Mouse (Mus musculus): ENCODE results near the gene Tbc1d4. TPM values are rescaled to one million over a fixed set of nuclear protein-coding genes. Genes with fewer than 3 reads are reported as not detected.
A peak's percentile ranks its signal among the peaks of the same experiment; 100 is the strongest.

Tbc1d4 gene
- polyA plus RNA-seq, 1 experiment = 3.6 TPM

DNA sequence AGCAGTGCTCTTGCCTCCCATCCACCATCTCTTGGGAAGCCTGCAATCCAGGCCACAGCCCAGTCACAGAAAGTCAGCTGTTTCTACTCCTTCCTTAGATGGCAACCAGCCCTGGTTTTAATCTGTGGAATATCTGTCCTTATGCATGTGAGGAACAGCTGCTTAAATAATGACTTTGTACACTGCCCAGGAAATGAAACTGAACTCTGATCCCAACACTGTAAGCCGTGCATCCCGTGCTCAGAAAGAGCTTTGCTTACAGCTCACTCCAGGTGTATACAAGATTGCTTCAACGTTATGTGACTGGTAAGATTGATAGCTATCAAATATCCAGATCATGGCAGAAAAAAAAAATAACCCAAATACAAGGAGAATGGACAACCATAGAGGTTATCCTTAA lies 143.1 kb downstream of the Tbc1d4 start:
- no peak overlapping the region for H3K4me3 ChIP-seq
- H3K79me2 ChIP-seq (ENCODE audit: control insufficient read depth, insufficient read depth) = no peaks in the 10 kb centered on the region
- no peaks in the 10 kb centered on the region for H3K36me3 ChIP-seq (ENCODE audit: control insufficient read depth, insufficient read depth)
- TF ChIP-seq POLR2A (IDR thresholded peaks at IDR 0.05; ENCODE audit: insufficient read length, low read depth) (no peak), USF1 (IDR thresholded peaks at IDR 0.05; ENCODE audit: low read depth) (no peak), POLR2AphosphoS2 (IDR thresholded peaks at IDR 0.05; ENCODE audit: insufficient read length, low read depth) (no peak), TCF12 (IDR thresholded peaks at IDR 0.05; ENCODE audit: insufficient read depth, poor library complexity, severe bottlenecking) (no peak), MAX (IDR thresholded peaks at IDR 0.05; ENCODE audit: low read depth) (no peak), CEBPB (IDR thresholded peaks at IDR 0.05; ENCODE audit: insufficient read depth, poor library complexity, severe bottlenecking) (no peak), MYOG (IDR thresholded peaks at IDR 0.05; ENCODE audit: control insufficient read depth in 1 of 3, insufficient read depth in 1 of 3, insufficient read length in 2 of 3, low read depth in 2 of 3) (peak in 1 of 3 experiments; percentile 6), TCF3 (IDR thresholded peaks at IDR 0.05; ENCODE audit: insufficient read length, low read depth) (no peak), SRF (IDR thresholded peaks at IDR 0.05; ENCODE audit: control insufficient read depth, insufficient read length, low read depth) (peak; percentile 14), REST (IDR thresholded peaks at IDR 0.05; ENCODE audit: insufficient read depth, insufficient read length) (no peak), E2F4 (IDR thresholded peaks at IDR 0.05; ENCODE audit: insufficient read depth) (no peak), MYOD1 (IDR thresholded peaks at IDR 0.05; ENCODE audit: control insufficient read depth in 1 of 3, insufficient read length in 2 of 3, low read depth in 2 of 3) (peak in 2 of 3 experiments; percentile 1 to 17)
- no peak overlapping the region for H3K4me2 ChIP-seq (ENCODE audit: low read depth)
- H3K27me3 ChIP-seq (ENCODE audit: control insufficient read depth, insufficient read depth, insufficient read length) = no peaks in the 10 kb centered on the region
- no peak overlapping the region for H3ac ChIP-seq (ENCODE audit: control insufficient read depth, insufficient read length)

DNA sequence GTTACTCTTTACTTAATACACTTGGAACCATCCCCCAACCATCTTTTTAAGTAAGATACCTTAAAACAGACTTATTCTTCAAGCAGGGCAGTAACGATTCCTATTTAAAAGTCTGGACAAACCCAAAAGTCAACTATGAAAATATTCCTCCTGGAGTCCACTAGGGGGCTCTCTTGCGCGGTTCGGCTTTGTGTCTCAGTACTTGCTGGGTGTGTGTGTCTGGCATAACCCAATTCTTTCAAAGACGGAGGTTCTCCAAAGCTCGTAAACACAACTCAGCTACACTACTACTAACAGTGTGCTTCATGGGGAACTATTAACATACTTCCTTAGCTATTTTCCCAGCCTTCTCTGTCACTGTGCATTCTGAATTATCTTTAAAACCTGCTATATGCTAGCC lies 148.2 kb downstream of the Tbc1d4 start:
- Histone ChIP-seq H3K36me3 (ENCODE audit: control insufficient read depth, insufficient read depth) (no peaks in the 10 kb centered on the region), H3K4me2 (ENCODE audit: low read depth) (no peak overlapping the region), H3ac (ENCODE audit: control insufficient read depth, insufficient read length) (no peak overlapping the region), H3K4me3 (no peak overlapping the region), H3K79me2 (ENCODE audit: control insufficient read depth, insufficient read depth) (no peaks in the 10 kb centered on the region), H3K27me3 (ENCODE audit: control insufficient read depth, insufficient read depth, insufficient read length) (no peaks in the 10 kb centered on the region)
- TF ChIP-seq POLR2A (IDR thresholded peaks at IDR 0.05; ENCODE audit: insufficient read length, low read depth) (no peak), MYOG (IDR thresholded peaks at IDR 0.05; ENCODE audit: control insufficient read depth in 1 of 3, insufficient read depth in 1 of 3, insufficient read length in 2 of 3, low read depth in 2 of 3) (no peak), E2F4 (IDR thresholded peaks at IDR 0.05; ENCODE audit: insufficient read depth) (no peak), POLR2AphosphoS2 (IDR thresholded peaks at IDR 0.05; ENCODE audit: insufficient read length, low read depth) (no peak), TCF3 (IDR thresholded peaks at IDR 0.05; ENCODE audit: insufficient read length, low read depth) (no peak), USF1 (IDR thresholded peaks at IDR 0.05; ENCODE audit: low read depth) (no peak), MAX (IDR thresholded peaks at IDR 0.05; ENCODE audit: low read depth) (no peak), CEBPB (IDR thresholded peaks at IDR 0.05; ENCODE audit: insufficient read depth, poor library complexity, severe bottlenecking) (no peak), TCF12 (IDR thresholded peaks at IDR 0.05; ENCODE audit: insufficient read depth, poor library complexity, severe bottlenecking) (no peak), MYOD1 (IDR thresholded peaks at IDR 0.05; ENCODE audit: control insufficient read depth in 1 of 3, insufficient read length in 2 of 3, low read depth in 2 of 3) (no peak), SRF (IDR thresholded peaks at IDR 0.05; ENCODE audit: control insufficient read depth, insufficient read length, low read depth) (no peak)

DNA sequence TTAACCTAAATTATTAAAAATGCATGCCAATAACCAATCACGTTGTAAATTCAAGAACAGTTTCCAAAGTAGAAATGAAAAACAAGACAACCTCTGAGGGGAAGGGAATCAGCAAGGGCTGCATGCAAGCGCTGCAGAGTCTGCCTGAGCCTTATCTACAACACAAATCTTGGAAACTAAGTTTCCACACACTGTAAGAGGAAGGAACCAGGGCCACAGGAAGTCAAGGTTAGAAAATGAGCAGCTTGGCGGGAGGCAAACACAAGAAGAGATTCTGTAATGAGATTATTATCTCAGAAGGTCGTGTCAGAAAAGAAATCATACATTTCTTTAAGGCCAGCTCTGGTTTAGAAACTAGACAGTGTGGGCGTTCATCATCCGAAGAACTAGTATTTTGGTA lies 156.1 kb downstream of the Tbc1d4 start:
- H3K4me2 ChIP-seq (ENCODE audit: low read depth) = no peak overlapping the region
- no peak for TF ChIP-seq USF1 (IDR thresholded peaks at IDR 0.05; ENCODE audit: low read depth)
- no peak for TF ChIP-seq MYOG (IDR thresholded peaks at IDR 0.05; ENCODE audit: control insufficient read depth in 1 of 3, insufficient read depth in 1 of 3, insufficient read length in 2 of 3, low read depth in 2 of 3)
- TF ChIP-seq CEBPB (IDR thresholded peaks at IDR 0.05; ENCODE audit: insufficient read depth, poor library complexity, severe bottlenecking) = no peak
- no peak for TF ChIP-seq REST (IDR thresholded peaks at IDR 0.05; ENCODE audit: insufficient read depth, insufficient read length)
- TF ChIP-seq TCF12 (IDR thresholded peaks at IDR 0.05; ENCODE audit: insufficient read depth, poor library complexity, severe bottlenecking) = no peak
- TF ChIP-seq E2F4 (IDR thresholded peaks at IDR 0.05; ENCODE audit: insufficient read depth) = no peak
- no peak for TF ChIP-seq MAX (IDR thresholded peaks at IDR 0.05; ENCODE audit: low read depth)
- TF ChIP-seq SRF (IDR thresholded peaks at IDR 0.05; ENCODE audit: control insufficient read depth, insufficient read length, low read depth) = no peak
- TF ChIP-seq TCF3 (IDR thresholded peaks at IDR 0.05; ENCODE audit: insufficient read length, low read depth) = no peak
- no peaks in the 10 kb centered on the region for H3K27me3 ChIP-seq (ENCODE audit: control insufficient read depth, insufficient read depth, insufficient read length)

DNA sequence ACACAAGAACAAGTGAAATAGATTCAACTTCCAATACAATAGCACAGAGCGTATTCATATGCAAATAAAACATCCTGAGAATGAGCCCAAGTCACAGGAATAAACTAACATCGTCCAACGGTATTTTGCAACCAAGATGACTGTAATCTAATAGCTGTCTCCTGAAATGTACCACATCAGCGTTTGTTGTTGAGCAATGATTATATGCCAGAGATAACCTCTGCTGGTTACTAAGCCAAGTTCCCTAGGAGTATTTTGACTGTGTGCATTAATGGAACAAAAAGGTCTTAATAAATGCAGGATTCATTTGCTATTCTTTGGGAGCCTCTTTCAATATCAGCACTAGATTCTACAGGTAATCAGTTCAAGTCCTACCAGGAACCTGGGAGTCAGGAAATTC lies 161.1 kb downstream of the Tbc1d4 start:
- H3K36me3 ChIP-seq (ENCODE audit: control insufficient read depth, insufficient read depth) = no peaks in the 10 kb centered on the region
- H3K27me3 ChIP-seq (ENCODE audit: control insufficient read depth, insufficient read depth, insufficient read length) = no peaks in the 10 kb centered on the region
- TF ChIP-seq E2F4 (IDR thresholded peaks at IDR 0.05; ENCODE audit: insufficient read depth) = no peak
- TF ChIP-seq MAX (IDR thresholded peaks at IDR 0.05; ENCODE audit: low read depth) = no peak
- no peak for TF ChIP-seq TCF12 (IDR thresholded peaks at IDR 0.05; ENCODE audit: insufficient read depth, poor library complexity, severe bottlenecking)
- no peak for TF ChIP-seq CEBPB (IDR thresholded peaks at IDR 0.05; ENCODE audit: insufficient read depth, poor library complexity, severe bottlenecking)
- no peak for TF ChIP-seq USF1 (IDR thresholded peaks at IDR 0.05; ENCODE audit: low read depth)
- no peak for TF ChIP-seq MYOG (IDR thresholded peaks at IDR 0.05; ENCODE audit: control insufficient read depth in 1 of 3, insufficient read depth in 1 of 3, insufficient read length in 2 of 3, low read depth in 2 of 3)
- TF ChIP-seq REST (IDR thresholded peaks at IDR 0.05; ENCODE audit: insufficient read depth, insufficient read length) = no peak
- no peak for TF ChIP-seq SRF (IDR thresholded peaks at IDR 0.05; ENCODE audit: control insufficient read depth, insufficient read length, low read depth)
- no peak for TF ChIP-seq POLR2AphosphoS2 (IDR thresholded peaks at IDR 0.05; ENCODE audit: insufficient read length, low read depth)
- TF ChIP-seq MYOD1 (IDR thresholded peaks at IDR 0.05; ENCODE audit: control insufficient read depth in 1 of 3, insufficient read length in 2 of 3, low read depth in 2 of 3) = no peak
- no peak for TF ChIP-seq POLR2A (IDR thresholded peaks at IDR 0.05; ENCODE audit: insufficient read length, low read depth)
- TF ChIP-seq TCF3 (IDR thresholded peaks at IDR 0.05; ENCODE audit: insufficient read length, low read depth) = no peak
- no peak overlapping the region for H3K4me3 ChIP-seq
- H3K4me2 ChIP-seq (ENCODE audit: low read depth) = no peak overlapping the region
- H3K79me2 ChIP-seq (ENCODE audit: control insufficient read depth, insufficient read depth) = no peaks in the 10 kb centered on the region
- no peak overlapping the region for H3ac ChIP-seq (ENCODE audit: control insufficient read depth, insufficient read length)

More for the DNA sequence above, 156.1 kb downstream of the Tbc1d4 start:
- Histone ChIP-seq H3ac (ENCODE audit: control insufficient read depth, insufficient read length) (no peak overlapping the region), H3K79me2 (ENCODE audit: control insufficient read depth, insufficient read depth) (no peaks in the 10 kb centered on the region), H3K36me3 (ENCODE audit: control insufficient read depth, insufficient read depth) (no peaks in the 10 kb centered on the region), H3K4me3 (no peak overlapping the region)

All from myocyte (in vitro differentiated cells).